Mouse (Mus musculus) heart, adult 2 months (tissue): ENCODE results near the gene G530012D18Rik.
"Not testable (repeated sequence)": the region's sequence is repeated elsewhere in the genome, so short reads cannot be mapped to it uniquely, and the experiment has no call there.

ENCODE experiments used
- CTCF ChIP-seq: fragments of 200-600 bp; IDR thresholded peaks from 2 replicates; pipeline ENCODE4 v1.8.1; 2022; ENCODE audit warnings: antibody characterized with exemption, mild to moderate bottlenecking, moderate library complexity
- EP300 ChIP-seq: fragments of 200-500 bp; IDR thresholded peaks from 2 replicates; pipeline ENCODE4 v1.6.1; 2011; ENCODE audit warnings: low read depth, low read length, control low read depth; ENCODE audit not compliant: insufficient read depth
- POLR2A ChIP-seq: fragments of 200-500 bp; IDR thresholded peaks from 2 replicates; pipeline ENCODE4 v1.6.1; 2011; ENCODE audit warnings: mild to moderate bottlenecking, low read depth, low read length, control low read depth; ENCODE audit not compliant: insufficient read depth

DNA sequence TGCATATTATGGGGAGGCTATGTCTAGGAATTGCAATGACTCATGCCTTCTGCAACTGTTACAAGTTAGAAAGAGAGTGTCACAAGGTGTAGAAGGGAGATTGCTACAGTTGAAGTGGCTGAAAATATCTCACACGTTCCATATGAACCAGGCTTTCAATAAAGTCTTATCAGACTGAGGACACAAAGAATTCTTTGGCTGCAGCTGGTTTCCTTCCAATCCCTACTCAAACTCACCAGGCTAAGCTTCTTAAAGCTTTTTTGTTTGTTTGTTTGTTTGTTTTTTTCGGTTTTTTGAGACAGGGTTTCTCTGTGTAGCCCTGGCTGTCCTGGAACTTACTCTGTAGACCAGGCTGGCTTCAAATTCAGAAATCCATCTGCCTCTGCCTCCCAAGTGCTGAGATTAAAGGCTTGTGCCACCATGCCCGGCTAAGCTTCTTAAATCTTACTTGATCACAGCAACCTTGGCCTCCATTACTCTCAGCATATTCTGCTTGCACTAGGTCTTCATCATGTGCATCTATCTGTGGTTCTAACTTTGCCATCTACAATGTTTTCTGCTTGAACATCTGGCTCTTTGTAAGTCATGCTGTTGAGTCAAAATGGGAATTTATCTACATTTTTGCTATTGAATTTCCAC is 3.0 kb downstream of the G530012D18Rik start:
- TF ChIP-seq EP300, CTCF, POLR2A: not testable (repeated sequence)
